Mouse (Mus musculus): ENCODE results near the gene Dis3l2.
A peak's percentile ranks its signal among the peaks of the same experiment; 100 is the strongest.

Dis3l2 gene

GRCm38 (mm10) chr1:87073776-87074175 is 370.2 kb downstream of the Dis3l2 start:
- no peak for DNase-seq (ENCODE audit: low spot score)

GRCm38 (mm10) chr1:87086196-87086595 is 382.6 kb downstream of the Dis3l2 start:
- DNase-seq (ENCODE audit: low spot score), result no peak

- no peak for DNase-seq (ENCODE audit: low spot score)
These were observed 383.4 kb downstream of the Dis3l2 start for GRCm38 (mm10) chr1:87086964-87087363.

- no peak for DNase-seq (ENCODE audit: low spot score)
These were observed 385.6 kb downstream of the Dis3l2 start for GRCm38 (mm10) chr1:87089251-87089650.

- DNase-seq (ENCODE audit: low spot score), result no peak
These were observed 386.2 kb downstream of the Dis3l2 start, which contains the start of gene Alppl2 for GRCm38 (mm10) chr1:87089828-87090227. Alppl2 (minus strand) TSS chr1:87089928.

GRCm38 (mm10) chr1:87095642-87096041 is 392.0 kb downstream of the Dis3l2 start:
- DNase-seq (ENCODE audit: low spot score), result no peak

- DNase-seq (ENCODE audit: low spot score), result peak; percentile 15
These were observed 394.9 kb downstream of the Dis3l2 start for GRCm38 (mm10) chr1:87098358-87098975.
